ENCODE assay signal across 11 mouse cellular contexts in genomic region chr10:75146001-75146400, GRCm38 (mm10).
DNase-seq lines count a peak whose midpoint lies in the region; ATAC-seq lines count a peak whose summit lies in the region.
"Had no signal": no experiment of that assay in that cellular context is flagged by ENCODE, and none has a peak within 500 bp of the region (broad histone marks: within the 10 kb centered on the region; RNA-seq: fewer than 3 reads in every experiment).

No protein-coding gene starts in this region.

- DNase-seq in CD8-positive naive resting alpha-beta T cell, adult 2 months (ENCODE audit: low read depth in 2 of 2, low spot score in 2 of 2): peak; percentile 66 to 76
- peak; percentile 77 for DNase-seq in lung, postnatal 36 days
- peak; percentile 85 to 86 for DNase-seq in spleen, postnatal 36 days (ENCODE audit: low spot score in 2 of 2)
- DNase-seq in kidney, postnatal 4 days: no peak
- no peak for DNase-seq in ovary, postnatal 10 days (ENCODE audit: low spot score)
- DNase-seq in ovary, postnatal 14 days (ENCODE audit: low spot score): no peak
- DNase-seq: right cerebral cortex, postnatal 4 days had no signal

- peak; percentile 94 for ATAC-seq in granulocyte monocyte progenitor cell, adult 5-6 weeks (replicated peaks; ENCODE audit: poor library complexity, severe bottlenecking)
- no peak for ATAC-seq in forebrain, embryonic 16.5 days

- H3K27me3 ChIP-seq in forebrain, embryonic 16.5 days (replicated peaks; ENCODE audit: control insufficient read depth, insufficient read depth, low read length): no peaks in the 10 kb centered on the region
- H3K27me3 ChIP-seq: limb, embryonic 12.5 days had no signal

- H3K4me2 ChIP-seq in forebrain, embryonic 16.5 days (ENCODE audit: low read length): no peak overlapping the region
- H3K4me2 ChIP-seq: limb, embryonic 12.5 days had no signal

- H3K9ac ChIP-seq in forebrain, embryonic 16.5 days (replicated peaks; ENCODE audit: low read depth, low read length): no peak overlapping the region
- H3K9ac ChIP-seq: limb, embryonic 12.5 days had no signal

- 93% methylated on average over 4 of the region's 4 CpGs for WGBS in forebrain, embryonic 16.5 days

- H3K36me3 ChIP-seq in forebrain, embryonic 16.5 days (ENCODE audit: control insufficient read depth, insufficient read depth): peaks cover 23% of the 10 kb centered on the region

- H3K4me3 ChIP-seq in forebrain, embryonic 16.5 days (replicated peaks; ENCODE audit: low read length): no peak overlapping the region
- H3K4me3 ChIP-seq: limb, embryonic 12.5 days; myocyte had no signal

- no peak overlapping the region for H3K27ac ChIP-seq in forebrain, embryonic 16.5 days (ENCODE audit: low read length)
- H3K27ac ChIP-seq: limb, embryonic 12.5 days had no signal

- no peaks in the 10 kb centered on the region for H3K9me3 ChIP-seq in forebrain, embryonic 16.5 days (ENCODE audit: control insufficient read depth, low read length)
- H3K9me3 ChIP-seq: limb, embryonic 12.5 days had no signal

- H3K4me1 ChIP-seq in forebrain, embryonic 16.5 days (replicated peaks; ENCODE audit: control insufficient read depth, insufficient read depth, low read length): no peaks in the 10 kb centered on the region
- H3K4me1 ChIP-seq: limb, embryonic 12.5 days had no signal

Comparison
In these comparisons a context has a peak if more than half of its experiments do, and no peak if none do; other contexts are left out.
1. DNase-seq: peak in CD8-positive naive resting alpha-beta T cell, adult 2 months (2 of 2), lung, postnatal 36 days (single experiment) and spleen, postnatal 36 days (2 of 2); none in kidney, postnatal 4 days (0 of 2), ovary, postnatal 10 days (single experiment) and ovary, postnatal 14 days (single experiment).